In the genomic region with DNA sequence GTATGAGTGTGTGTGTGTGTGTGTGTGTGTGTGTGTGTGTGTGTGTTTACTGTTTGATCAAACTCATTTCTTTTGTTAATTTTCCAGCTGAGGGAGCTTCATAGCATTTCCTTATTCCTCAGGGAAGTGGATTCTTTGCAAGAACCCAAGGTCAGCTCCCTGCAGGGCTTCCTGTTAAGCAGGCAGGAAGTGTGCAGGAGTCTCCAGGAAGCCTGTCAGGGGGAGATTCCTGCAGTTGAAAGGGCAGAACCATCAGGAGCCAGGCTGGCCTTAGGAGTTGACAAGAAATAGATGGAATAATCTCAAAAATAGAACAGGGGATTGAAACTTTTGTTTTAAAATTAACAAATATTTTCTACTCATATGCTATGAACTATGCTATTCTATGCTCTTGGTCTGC, we compare ENCODE assay signal across 11 mouse cellular contexts.
DNase-seq lines count a peak whose midpoint lies in the region; ATAC-seq and TF ChIP-seq lines count a peak whose summit lies in the region.
"Had no signal": no experiment of that assay in that cellular context is flagged by ENCODE, and none has a peak within 500 bp of the region (broad histone marks: within the 10 kb centered on the region; RNA-seq: fewer than 3 reads in every experiment).

No protein-coding gene starts in this region.

- no peaks in the 10 kb centered on the region for H3K9me3 ChIP-seq in hindbrain, postnatal 0 days (ENCODE audit: low read length)
- no peaks in the 10 kb centered on the region for H3K9me3 ChIP-seq in hindbrain, embryonic 13.5 days
- no peaks in the 10 kb centered on the region for H3K9me3 ChIP-seq in lung, embryonic 16.5 days (ENCODE audit: control insufficient read depth, low read length)
- no peaks in the 10 kb centered on the region for H3K9me3 ChIP-seq in intestine, postnatal 0 days (ENCODE audit: control insufficient read depth)

- intact Hi-C loops in heart, postnatal 25 days (cut with DNase I), result no loop called here

- no peak for ATAC-seq in hindbrain, postnatal 0 days
- ATAC-seq in hindbrain, embryonic 13.5 days (ENCODE audit: low FRiP score), result no peak
- ATAC-seq in lung, embryonic 16.5 days (ENCODE audit: low read depth), result 0 out of 2 replicates have a peak, but pooled peaks have one; percentile 41
- ATAC-seq in intestine, postnatal 0 days, result no peak
- ATAC-seq: hindbrain, embryonic 16.5 days had no signal

- peaks cover 4% of the 10 kb centered on the region; the same call in 1 of the 2 replicates for H3K4me1 ChIP-seq in hindbrain, postnatal 0 days (ENCODE audit: insufficient read depth, low read length)
- H3K4me1 ChIP-seq in hindbrain, embryonic 13.5 days (replicated peaks), result peaks cover 21% of the 10 kb centered on the region
- peaks cover 4% of the 10 kb centered on the region; the same call in 1 of the 2 replicates for H3K4me1 ChIP-seq in cortical plate, adult 2 months (ENCODE audit: control insufficient read depth, insufficient read depth, low read length)
- peaks cover 9% of the 10 kb centered on the region for H3K4me1 ChIP-seq in lung, embryonic 16.5 days (replicated peaks; ENCODE audit: control insufficient read depth, insufficient read depth, low read length)
- no peaks in the 10 kb centered on the region for H3K4me1 ChIP-seq in intestine, postnatal 0 days (replicated peaks; ENCODE audit: control insufficient read depth, insufficient read depth, low read length)

- H3K27ac ChIP-seq in hindbrain, postnatal 0 days, result peak overlapping the region; percentile 67; the same call in 1 of the 2 replicates
- no peak overlapping the region for H3K27ac ChIP-seq in hindbrain, embryonic 13.5 days
- H3K27ac ChIP-seq in cortical plate, adult 2 months (ENCODE audit: insufficient read depth, low read length), result 0 out of 2 replicates have a peak overlapping the region, but pooled peaks have one; percentile 78
- peak overlapping the region; percentile 81 for H3K27ac ChIP-seq in lung, embryonic 16.5 days (ENCODE audit: low read length)
- H3K27ac ChIP-seq in intestine, postnatal 0 days (ENCODE audit: low read depth, low read length), result no peak overlapping the region

- no peak for TF ChIP-seq POLR2A in cortical plate, adult 2 months (IDR thresholded peaks at IDR 0.05; ENCODE audit: extremely low read depth, insufficient read depth, low read length)

- TF ChIP-seq CTCF in hindbrain, postnatal 0 days (IDR thresholded peaks at IDR 0.05; ENCODE audit: low read depth), result no peak
- TF ChIP-seq CTCF in cortical plate, adult 2 months (IDR thresholded peaks at IDR 0.05; ENCODE audit: extremely low read depth, insufficient read depth, low read length), result no peak
- no peak for TF ChIP-seq CTCF in intestine, postnatal 0 days (IDR thresholded peaks at IDR 0.05; ENCODE audit: low read depth)

- H3K27me3 ChIP-seq in hindbrain, postnatal 0 days (ENCODE audit: insufficient read depth, low read length), result no peaks in the 10 kb centered on the region
- H3K27me3 ChIP-seq in hindbrain, embryonic 13.5 days, result no peaks in the 10 kb centered on the region
- H3K27me3 ChIP-seq in lung, embryonic 16.5 days (ENCODE audit: control insufficient read depth, insufficient read depth, low read depth, low read length), result no peaks in the 10 kb centered on the region
- H3K27me3 ChIP-seq in intestine, postnatal 0 days (replicated peaks; ENCODE audit: control insufficient read depth, insufficient read depth, low read length), result no peaks in the 10 kb centered on the region

- no peak for DNase-seq in hindbrain, postnatal 0 days (ENCODE audit: low spot score)
- peak; percentile 40 for DNase-seq in heart, postnatal 25 days (ENCODE audit: low spot score)
- DNase-seq in cerebellum, adult 11-12 months, result no peak
- DNase-seq: right cerebral cortex, postnatal 4 days; thymus, postnatal 14 days had no signal

- H3K4me2 ChIP-seq in hindbrain, postnatal 0 days (ENCODE audit: low read depth, low read length), result no peak overlapping the region
- H3K4me2 ChIP-seq in hindbrain, embryonic 13.5 days, result no peak overlapping the region
- H3K4me2 ChIP-seq in lung, embryonic 16.5 days (ENCODE audit: low read depth, low read length), result no peak overlapping the region
- no peak overlapping the region for H3K4me2 ChIP-seq in intestine, postnatal 0 days (replicated peaks; ENCODE audit: low read depth)

- H3K36me3 ChIP-seq in hindbrain, postnatal 0 days (ENCODE audit: insufficient read depth, low read length), result no peaks in the 10 kb centered on the region
- no peaks in the 10 kb centered on the region for H3K36me3 ChIP-seq in hindbrain, embryonic 13.5 days
- H3K36me3 ChIP-seq in lung, embryonic 16.5 days (ENCODE audit: control insufficient read depth, insufficient read depth, low read length), result no peaks in the 10 kb centered on the region
- H3K36me3 ChIP-seq in intestine, postnatal 0 days (ENCODE audit: control insufficient read depth, insufficient read depth), result no peaks in the 10 kb centered on the region
- H3K36me3 ChIP-seq: G1E had no signal

- no peak overlapping the region for H3K4me3 ChIP-seq in hindbrain, postnatal 0 days (ENCODE audit: low read length)
- no peak overlapping the region for H3K4me3 ChIP-seq in hindbrain, embryonic 13.5 days
- H3K4me3 ChIP-seq in cortical plate, adult 2 months (ENCODE audit: insufficient read depth, low read length), result no peak overlapping the region
- no peak overlapping the region for H3K4me3 ChIP-seq in lung, embryonic 16.5 days (ENCODE audit: low read length)
- no peak overlapping the region for H3K4me3 ChIP-seq in intestine, postnatal 0 days (ENCODE audit: low read depth, low read length)

- no peak overlapping the region for H3K9ac ChIP-seq in hindbrain, postnatal 0 days (replicated peaks; ENCODE audit: low read length)
- no peak overlapping the region for H3K9ac ChIP-seq in hindbrain, embryonic 13.5 days
- no peak overlapping the region for H3K9ac ChIP-seq in lung, embryonic 16.5 days (ENCODE audit: low read length)
- no peak overlapping the region for H3K9ac ChIP-seq in intestine, postnatal 0 days (ENCODE audit: low read depth, low read length)

Comparison
In these comparisons a context has a peak if more than half of its experiments do, and no peak if none do; other contexts are left out.
1. H3K27ac ChIP-seq: peak in hindbrain, postnatal 0 days (single experiment), cortical plate, adult 2 months (single experiment) and lung, embryonic 16.5 days (single experiment); none in hindbrain, embryonic 13.5 days (single experiment) and intestine, postnatal 0 days (single experiment).